Mouse (Mus musculus): ENCODE data around the gene Btf3. TPM values are rescaled to one million over a fixed set of nuclear protein-coding genes. Genes with fewer than 3 reads are reported as not detected.

The Btf3 gene
- polyA plus RNA-seq (2012; rRNA removed), result 351 and 379 TPM in 2 replicates

DNA sequence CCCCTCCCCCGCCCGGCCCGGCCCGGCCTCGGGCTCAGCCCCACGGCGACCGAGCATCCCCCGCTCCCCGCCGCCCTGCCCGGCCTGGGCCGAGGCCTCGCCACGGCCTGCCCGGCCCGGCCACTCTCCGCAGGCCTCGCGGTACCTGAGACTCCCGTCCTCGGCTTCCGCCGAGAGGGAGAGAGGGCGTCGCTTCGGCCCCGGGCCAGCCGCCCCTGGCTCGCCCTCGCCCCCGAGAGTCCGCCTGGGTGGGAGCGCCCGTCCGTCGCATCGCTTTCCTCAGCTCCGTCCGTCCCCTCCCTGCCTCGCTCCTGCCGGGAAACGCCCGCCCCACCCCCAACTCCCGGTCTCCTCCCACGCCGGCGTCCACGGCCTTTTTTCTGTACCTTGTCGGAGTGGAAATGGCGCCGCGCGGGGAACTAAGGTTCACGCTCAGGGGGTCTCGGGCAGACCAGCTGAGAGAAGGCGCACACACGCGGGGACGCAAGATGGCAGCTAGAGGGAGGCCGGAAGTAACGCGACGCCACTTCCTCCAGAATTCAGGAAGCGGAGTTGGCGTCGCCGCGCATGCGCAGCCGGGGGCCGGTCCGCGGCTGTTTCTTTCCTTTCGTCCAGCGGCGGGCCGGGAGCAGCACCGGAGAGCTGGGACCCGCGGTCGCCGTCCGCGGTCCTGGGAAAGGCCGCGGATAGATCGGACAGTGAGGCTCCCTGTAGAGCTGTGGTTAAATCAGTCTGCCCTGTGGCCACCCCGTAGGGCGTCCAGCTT lies at the start of gene Btf3:
TSS of gene Btf3 (minus strand) at position 527 of the 766 bp plus-strand sequence.

DNA sequence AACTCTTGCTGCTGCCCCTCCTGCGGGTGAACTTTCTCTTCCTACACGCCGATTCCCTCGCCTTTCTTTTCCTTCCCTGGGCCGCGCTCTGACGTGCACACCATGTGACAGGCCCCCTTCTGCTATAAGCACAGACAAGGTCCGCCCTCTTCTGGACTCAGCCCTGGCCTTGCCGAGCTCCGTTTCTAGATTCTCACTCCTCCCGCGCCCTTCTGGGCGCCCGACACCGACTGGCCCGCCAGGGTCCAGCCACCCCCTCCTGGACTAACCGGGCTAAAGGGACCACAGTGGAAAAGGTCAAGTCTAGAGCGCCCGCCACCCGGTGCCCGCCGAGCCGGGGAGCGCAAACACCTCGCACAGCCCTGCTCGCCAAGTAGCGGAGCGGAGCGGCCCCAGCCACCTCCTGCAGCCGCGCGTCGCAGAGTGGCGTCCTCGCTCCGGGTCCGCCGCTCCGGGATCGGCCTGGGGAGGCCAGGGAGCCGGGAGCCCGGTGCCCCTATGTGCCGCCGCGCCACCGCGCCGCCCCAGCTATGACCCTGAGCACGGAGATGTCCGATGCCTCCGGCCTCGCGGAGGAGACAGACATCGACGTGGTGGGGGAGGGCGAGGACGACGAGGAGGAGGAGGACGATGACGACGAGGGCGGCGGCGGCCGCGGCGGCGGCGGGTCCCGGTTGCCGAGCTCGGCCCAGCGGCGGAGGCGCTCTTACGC lies 37.4 kb upstream of the Btf3 start, which contains the start of gene Foxd1:
TSS of gene Foxd1 (plus strand) at position 153 of the 712 bp plus-strand sequence.

DNA sequence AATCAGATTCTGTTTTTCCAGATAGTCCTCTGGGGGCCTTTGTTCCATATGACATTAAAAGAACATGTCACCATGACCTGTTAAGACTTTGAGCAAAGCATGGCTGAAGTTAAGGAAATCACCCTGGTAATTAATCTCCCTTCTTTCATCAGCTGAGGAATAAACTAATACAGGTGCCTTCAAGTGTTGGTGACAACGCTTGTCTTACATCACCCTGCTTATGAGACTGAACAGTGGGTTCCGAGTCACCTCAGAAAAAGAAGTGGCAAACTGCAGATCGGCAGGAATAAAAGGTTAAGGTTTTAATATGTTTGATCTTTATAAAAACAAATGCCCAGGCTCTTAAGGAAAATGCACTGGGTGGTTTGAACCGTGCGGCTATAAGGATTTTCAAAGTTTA lies 37.1 kb downstream of the Btf3 start, which contains the start of gene Gm21976:
TSS of gene Gm21976 (plus strand) at position 202 of the 400 bp plus-strand sequence.

DNA sequence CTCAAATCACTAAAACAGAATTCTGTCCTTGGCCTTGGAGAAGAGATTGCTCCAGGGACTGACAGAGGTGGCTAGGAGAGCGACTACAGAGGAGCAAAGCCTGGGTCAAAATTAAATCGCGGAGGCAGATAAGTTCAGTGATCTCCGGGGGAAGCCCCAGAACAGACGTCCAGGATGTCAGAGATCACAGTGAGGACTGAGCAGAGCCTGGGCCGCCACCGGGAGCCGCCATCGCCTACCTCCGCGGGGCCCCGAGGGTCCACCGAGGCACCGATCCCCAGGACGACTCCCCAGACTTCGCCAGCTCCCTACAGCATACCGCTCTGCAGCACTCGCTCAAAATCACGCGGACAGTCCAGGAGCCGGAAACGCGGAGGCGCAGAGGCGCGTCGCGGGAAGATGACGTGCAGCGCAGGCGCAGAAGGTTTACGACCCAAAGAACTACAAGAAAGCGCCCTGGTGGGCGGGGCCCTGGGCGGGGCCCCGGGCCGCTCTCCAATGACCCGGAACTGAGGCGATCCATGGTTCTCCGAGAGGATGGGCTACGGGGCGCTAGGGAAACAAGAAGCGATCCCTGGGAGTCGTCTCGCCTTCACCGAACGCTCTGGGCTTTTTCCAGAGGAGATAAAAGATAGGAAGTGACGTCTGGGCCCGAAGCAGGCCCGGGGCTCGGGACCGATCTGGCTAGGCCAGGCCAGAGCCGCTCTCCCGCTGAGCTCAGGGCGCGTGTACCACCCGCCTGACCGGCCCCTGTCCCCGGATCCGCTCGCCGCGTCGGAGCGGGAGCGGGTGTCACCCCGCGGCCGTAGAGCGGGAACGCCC lies 54.0 kb downstream of the Btf3 start, which contains the start of the genes Utp15 and Ankra2:
TSS of gene Utp15 (minus strand) at position 406 of the 822 bp plus-strand sequence.
TSS of gene Ankra2 (plus strand) at position 439 of the 822 bp plus-strand sequence.

Other genes starting within 250 kb of the Btf3 start
- 0.18 and 0.22 TPM in 2 replicates for gene Arhgef28, start 110.6 kb downstream of the Btf3 start, polyA plus RNA-seq (2012; rRNA removed)
- 5.7 and 7.2 TPM in 2 replicates for gene Utp15, start 54.0 kb downstream of the Btf3 start, polyA plus RNA-seq (2012; rRNA removed)
- gene Ankra2, start 53.9 kb downstream of the Btf3 start, polyA plus RNA-seq (2012; rRNA removed), result 10.1 and 10.7 TPM in 2 replicates
- not detected in 2 replicates for gene Gm21976, start 37.1 kb downstream of the Btf3 start, polyA plus RNA-seq (2012; rRNA removed)
- gene Foxd1, start 37.2 kb upstream of the Btf3 start, polyA plus RNA-seq (2012; rRNA removed), result not detected in 2 replicates
- 0.81 and 1.4 TPM in 2 replicates for gene Gm10320, start 175.0 kb upstream of the Btf3 start, polyA plus RNA-seq (2012; rRNA removed)

All from liver, embryonic 14 days (tissue).